Mouse (Mus musculus) R1 (cell line): ENCODE measurements at regions not wholly inside any gene's neighbourhood (a gene's known extent, or its start where the extent isn't known, plus 50 kb on each side); places are given as distances from the start of the nearest gene placed in this dataset.

Experiments used
- DNase-seq: peaks from one replicate; pipeline ENCODE4 v3.0.0-alpha.2; 2018; ENCODE audit warnings: low read depth, low spot score

GRCm38 (mm10) chr2:84265002-84265401 lies 160.2 kb downstream of the Calcrl start:
- DNase-seq: no peak

GRCm38 (mm10) chr2:84266158-84266557 lies 159.1 kb downstream of the Calcrl start:
- DNase-seq: no peak

GRCm38 (mm10) chr2:84266883-84267554 lies 158.2 kb downstream of the Calcrl start:
- DNase-seq: no peak

GRCm38 (mm10) chr2:84274038-84274724 lies 151.0 kb downstream of the Calcrl start:
- no peak for DNase-seq

- DNase-seq: no peak
Observed at GRCm38 (mm10) chr2:84277181-84277580, 148.0 kb downstream of the Calcrl start.
